Mouse (Mus musculus) cortical plate, adult 2 months (tissue): ENCODE measurements around the gene Acvr2b.

Experiments
- CTCF ChIP-seq: fragments of 200-500 bp; IDR thresholded peaks from 2 replicates; pipeline ENCODE4 v1.5.1; 2011; ENCODE audit warnings: mild to moderate bottlenecking, control low read depth, low read length; ENCODE audit not compliant: insufficient read depth; ENCODE audit errors: extremely low read depth
- POLR2A ChIP-seq: fragments of 200-500 bp; IDR thresholded peaks from 2 replicates; pipeline ENCODE4 v1.6.1; 2011; ENCODE audit warnings: mild to moderate bottlenecking, low read length, control low read depth; ENCODE audit not compliant: insufficient read depth; ENCODE audit errors: extremely low read depth

DNA sequence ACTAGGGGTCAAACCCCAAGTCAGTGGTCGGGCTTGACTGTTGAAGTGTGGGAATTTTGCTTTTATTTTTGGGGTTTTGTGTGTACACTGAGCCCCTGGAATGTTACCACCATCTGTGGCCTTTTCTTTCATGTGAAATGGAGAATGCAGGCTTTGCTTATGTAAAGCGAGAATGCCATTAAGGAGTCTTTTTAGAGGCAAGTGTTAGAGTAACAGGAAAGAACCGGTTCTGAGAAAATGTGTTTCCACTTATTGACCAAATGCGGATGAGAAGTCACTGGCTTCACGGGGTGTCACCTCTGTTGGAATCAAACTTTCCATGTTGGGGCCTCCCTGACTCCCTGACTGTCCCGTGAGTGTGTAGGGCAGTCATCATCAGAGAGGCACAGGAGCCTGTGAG lies 26.4 kb upstream of the Acvr2b start:
- TF ChIP-seq CTCF = no peak
- no peak for TF ChIP-seq POLR2A
